Mouse (Mus musculus) layer of hippocampus, adult 9-11 months (tissue): ENCODE data around the gene Baz1b.

Experiments
- DNase-seq: peaks from one replicate; pipeline ENCODE4 v3.0.0; 2022

The Baz1b gene

DNA sequence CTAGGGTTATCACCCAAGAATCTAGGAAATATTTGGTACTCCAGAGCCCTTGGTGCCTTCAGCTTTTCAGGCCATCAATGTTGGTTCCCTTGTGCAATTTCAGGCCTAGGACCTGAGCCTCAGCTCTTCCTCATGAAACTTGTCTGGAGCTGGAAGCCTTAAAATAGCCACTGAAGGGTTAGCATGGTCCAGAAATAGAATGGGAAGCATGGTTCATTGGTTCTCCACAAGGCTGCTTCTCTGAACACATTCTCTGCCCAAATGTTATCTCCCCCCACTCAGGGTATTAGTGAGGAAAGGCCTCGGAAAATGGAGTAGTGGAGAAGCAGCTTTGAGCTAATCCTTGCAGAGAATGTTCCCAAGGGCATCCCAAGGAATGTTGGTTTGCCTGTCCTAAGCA is 54.4 kb downstream of the Baz1b start:
- DNase-seq, result no peak

DNA sequence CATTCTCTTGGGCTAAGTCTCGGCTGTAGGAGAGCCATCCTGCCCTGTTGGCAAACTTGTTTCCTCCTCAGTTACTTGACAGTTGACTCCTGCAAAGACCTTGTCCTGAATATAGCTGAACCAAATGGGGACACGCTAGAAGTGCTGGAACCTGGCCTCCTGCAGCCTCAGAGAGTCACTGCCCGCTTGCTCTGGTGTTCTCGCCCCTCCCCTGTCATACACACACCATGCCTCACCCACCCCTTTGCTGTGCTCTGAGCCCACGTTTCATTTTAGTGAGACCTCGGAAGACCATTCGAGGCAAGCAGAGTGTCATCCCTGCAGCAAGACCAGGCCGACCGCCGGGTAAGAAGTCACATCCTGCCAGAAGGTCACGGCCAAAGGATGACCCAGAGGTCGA is 55.1 kb downstream of the Baz1b start:
- DNase-seq, result no peak

DNA sequence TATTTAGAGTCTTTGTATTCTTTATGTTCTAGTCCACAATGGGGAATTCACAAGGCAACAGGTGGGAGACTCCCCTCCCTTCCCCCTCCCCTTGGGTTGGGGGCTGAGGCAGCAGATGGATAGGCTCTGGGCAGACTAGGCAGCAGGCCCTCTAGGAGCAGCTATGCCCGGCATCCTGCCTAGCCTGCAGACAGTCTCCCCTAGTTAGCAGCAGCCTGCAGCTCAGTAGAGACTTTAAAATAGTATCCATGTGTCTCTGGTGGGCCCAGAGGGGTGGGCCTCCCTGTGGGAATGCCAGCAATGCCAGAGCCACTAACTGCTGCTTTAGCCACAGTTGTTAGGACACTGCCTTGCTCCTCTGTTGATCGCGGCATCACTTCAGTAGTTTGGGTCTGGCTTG is 55.5 kb downstream of the Baz1b start:
- no peak for DNase-seq

DNA sequence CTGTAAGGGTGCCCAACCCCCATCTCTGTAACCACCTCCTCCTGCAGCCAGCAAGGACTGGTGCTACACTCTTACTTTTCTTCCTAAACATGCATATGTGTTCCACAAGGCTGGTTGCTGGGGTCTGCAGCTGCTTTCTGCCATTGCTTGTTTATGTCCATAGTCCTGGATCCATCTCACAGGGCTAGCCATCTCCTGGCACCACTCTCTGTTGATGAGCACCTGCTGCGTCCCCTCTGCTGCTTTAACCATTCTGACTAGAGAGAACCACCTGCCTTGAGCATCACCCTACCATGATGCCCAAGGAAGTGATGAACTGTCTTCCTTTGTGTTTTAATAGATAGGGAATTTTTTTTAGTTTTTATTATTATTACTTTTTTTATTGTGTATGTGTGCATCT is 56.1 kb downstream of the Baz1b start:
- DNase-seq, result no peak

GRCm38 (mm10) chr5:135246531-135246930 is 59.5 kb downstream of the Baz1b start:
- DNase-seq, result no peak

DNA sequence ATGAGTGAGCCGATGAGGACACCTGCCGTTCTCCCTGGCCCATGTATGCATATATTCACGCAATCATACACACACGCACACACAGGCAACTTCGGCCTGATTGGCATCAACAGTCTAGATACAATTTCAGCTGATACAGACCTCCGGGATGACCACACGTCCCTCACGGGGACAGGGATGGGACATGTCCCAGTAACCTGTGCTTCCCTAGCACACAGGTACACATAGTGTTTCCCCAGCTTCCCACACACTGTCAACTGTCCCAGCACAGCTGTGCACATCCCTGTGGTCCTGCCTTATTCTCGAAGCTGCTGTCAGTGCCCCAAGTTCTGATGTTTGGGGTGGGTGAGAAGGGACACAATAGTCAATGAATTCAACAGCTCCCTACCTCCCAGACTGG is 60.3 kb downstream of the Baz1b start:
- no peak for DNase-seq

- DNase-seq, result no peak
Measured at GRCm38 (mm10) chr5:135248956-135249676, 62.1 kb downstream of the Baz1b start.

GRCm38 (mm10) chr5:135250186-135251078 is 63.4 kb downstream of the Baz1b start:
- DNase-seq, result no peak

- DNase-seq, result peak; percentile 77
Measured at GRCm38 (mm10) chr5:135251079-135251454, 64.0 kb downstream of the Baz1b start, which contains the start of gene Fzd9. Gene Fzd9, minus strand, starts transcription at chr5:135251230.

- DNase-seq, result no peak
Measured at GRCm38 (mm10) chr5:135253741-135254401, 66.8 kb downstream of the Baz1b start.

DNA sequence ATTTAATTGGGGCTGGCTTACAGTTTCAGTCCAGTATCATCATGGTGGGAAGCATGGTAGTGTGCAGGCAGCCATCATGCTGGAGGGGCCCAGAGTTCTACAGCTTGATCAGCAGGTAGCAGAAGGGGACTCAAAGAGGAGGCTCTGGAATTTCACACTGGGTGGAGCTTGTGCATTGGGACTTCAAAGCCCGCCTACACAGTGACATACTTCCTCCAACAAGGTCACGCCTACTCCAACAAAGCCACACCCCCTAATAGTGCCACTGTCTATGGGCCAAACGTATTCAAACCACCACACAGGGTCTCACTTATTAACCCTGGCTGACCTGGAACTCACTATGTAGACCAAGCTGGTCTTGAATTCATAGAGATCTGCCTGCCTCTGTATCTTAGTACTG is 69.1 kb downstream of the Baz1b start:
- DNase-seq, result no peak

DNA sequence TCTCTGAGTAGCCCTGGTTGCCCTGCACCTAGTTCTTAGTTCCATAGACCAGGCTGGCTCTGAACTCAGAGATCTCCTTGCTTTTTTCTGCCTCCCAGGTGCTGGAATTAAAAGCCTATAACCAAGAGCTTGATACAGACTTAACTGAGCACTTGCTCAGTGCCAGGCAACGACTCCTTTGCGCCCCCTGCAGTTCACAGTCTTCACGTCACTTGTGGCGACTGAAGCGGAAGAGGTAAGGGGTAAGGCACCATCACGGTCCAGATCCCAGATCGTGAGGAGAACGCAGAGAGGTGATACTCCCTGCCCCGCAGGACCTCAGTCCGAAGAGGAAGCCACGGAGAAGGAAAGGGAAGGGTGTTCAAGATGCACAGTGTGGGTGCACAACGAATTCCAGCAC is 70.5 kb downstream of the Baz1b start:
- no peak for DNase-seq

DNA sequence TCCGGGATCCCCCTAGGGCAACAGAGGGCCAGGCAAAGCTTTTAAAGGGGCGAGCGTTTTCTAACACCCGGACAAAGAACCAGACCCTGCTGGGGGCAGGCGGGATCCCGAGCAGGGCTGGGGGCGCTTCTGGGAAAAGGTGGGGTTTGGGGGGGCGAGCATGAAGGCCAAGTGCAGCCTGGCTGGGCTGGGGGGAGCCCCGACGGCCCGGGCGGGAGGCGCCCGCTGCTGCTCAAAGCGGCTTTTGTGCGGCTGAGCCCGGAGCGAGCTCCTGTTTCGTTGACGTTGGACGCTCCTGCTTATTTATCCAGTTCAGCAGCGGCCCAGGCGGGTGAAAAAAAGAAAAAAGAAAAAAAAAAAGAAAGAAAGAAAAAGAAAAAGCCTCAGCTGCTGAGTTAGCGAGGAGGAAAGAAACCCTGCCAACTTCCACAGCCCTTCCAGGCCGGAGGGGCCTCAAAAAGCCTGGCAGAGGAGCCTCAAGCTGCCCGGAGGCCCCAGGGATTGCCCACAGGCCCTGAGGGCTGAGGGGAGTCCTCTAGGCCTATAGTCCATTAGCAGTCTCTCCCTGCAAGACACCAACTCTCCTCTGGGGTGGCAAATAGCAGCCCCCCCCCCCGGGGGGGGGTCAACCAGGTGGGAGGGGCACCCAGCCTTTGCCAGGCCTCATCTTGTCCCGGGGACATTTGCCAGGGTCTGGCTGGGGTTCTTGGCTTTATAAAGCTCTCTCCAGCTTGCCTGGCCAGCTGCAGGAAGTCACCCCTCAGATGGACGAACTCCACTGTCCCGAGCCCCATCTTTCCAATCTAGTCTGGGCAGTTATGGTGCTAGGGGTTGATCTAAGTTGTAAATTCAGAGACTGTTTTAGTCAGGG is 71.5 kb downstream of the Baz1b start:
- DNase-seq, result peak; percentile 31

DNA sequence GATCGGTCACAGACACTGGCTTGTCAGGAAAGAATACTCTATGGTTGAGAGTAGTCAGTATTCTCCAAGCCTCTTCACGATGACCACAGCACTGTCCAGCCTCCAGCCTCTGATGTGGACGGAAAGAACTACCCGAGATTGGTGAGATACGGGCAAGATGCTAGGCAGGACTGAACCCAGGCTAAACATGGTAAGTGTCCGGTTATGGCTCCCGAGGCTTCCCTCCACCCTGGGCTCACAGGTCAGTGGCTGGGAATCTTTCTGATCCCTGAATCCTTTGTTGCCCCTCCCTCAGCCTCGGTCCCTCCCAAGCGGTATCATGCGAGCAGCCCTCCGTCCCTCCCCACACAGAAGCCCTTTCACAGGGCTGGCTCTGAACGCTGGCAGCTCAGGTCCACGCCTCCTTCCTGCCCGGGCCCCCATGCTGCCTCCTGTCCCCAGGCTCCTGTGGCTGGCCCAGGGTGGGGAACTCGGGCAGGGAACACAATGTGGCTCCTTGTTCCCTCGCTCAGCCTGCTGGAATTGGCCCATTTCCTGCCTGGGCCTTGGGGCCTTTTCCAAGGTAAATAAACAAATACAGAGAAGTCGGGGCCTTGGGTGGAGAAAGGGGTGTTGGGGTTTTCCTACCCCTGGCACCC is 76.9 kb downstream of the Baz1b start:
- peak; percentile 66 for DNase-seq

DNA sequence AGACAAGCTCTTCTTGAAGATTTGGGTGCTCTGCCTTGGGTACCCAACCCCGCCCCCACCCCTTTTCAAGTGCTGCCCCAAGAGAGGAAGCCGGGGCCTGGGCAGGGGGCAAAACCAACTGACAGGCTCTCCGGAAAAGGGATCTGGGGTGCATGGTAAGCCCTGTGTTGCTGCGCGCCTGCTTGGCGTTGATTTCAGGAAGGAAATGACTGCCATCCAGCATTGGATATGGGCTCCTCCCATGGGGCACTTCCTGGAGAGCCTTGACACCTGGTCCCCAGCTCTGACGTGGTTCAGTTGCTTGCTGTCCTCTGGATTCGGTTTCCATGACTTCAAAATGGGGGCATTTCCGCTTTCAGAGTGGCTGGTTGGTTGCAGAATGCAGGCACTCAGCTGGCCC is 77.5 kb downstream of the Baz1b start:
- no peak for DNase-seq

DNA sequence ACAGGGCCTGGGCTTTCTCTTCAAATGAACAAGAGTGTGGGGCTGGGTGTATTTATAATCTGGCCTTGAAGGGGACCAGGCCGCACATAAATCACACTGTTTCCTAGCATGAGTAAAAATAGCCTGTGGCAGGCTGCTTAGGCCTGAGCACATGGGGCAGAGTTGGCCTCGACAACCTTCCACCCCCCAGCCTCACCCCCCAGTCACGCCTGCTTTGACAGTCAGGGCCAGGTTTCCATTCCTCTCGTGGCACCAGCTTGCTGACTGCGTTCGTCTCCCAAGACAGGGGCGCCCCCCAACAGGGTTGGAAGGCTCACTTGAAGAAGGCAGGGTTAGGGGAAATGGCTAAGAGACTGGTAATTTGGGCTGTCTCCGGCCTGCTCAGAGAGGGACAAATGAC is 82.4 kb downstream of the Baz1b start:
- no peak for DNase-seq

GRCm38 (mm10) chr5:135270361-135270760 is 83.3 kb downstream of the Baz1b start:
- no peak for DNase-seq

DNA sequence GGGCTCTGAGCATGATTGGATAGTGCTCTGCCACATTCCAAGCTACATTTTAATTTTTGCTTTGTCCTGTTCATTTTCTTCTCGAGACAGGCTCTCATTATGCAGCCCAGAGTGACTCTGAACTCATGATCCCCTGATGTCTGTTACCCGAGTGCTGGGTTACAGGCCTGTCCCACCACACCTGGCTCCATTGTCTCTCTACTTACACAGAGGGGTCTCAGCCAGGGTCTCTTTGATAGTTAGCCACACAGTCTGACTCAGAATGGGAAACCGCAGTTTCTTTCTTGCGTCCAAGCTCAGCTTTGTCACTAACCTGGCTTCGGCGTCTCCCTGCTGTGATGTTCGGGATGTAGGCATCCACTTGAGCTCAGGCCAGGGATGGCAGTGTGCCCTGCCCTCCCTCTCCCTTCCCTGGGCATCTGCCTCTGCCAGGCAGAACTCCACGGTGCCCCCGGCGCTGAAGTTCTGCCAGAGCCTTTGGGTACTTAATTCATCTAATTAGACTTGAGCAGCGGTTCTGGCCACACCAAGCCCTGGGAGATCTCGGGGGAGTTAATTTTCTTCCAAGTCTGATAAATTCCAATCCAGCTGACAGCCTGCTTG is 84.6 kb downstream of the Baz1b start:
- peak; percentile 65 for DNase-seq

DNA sequence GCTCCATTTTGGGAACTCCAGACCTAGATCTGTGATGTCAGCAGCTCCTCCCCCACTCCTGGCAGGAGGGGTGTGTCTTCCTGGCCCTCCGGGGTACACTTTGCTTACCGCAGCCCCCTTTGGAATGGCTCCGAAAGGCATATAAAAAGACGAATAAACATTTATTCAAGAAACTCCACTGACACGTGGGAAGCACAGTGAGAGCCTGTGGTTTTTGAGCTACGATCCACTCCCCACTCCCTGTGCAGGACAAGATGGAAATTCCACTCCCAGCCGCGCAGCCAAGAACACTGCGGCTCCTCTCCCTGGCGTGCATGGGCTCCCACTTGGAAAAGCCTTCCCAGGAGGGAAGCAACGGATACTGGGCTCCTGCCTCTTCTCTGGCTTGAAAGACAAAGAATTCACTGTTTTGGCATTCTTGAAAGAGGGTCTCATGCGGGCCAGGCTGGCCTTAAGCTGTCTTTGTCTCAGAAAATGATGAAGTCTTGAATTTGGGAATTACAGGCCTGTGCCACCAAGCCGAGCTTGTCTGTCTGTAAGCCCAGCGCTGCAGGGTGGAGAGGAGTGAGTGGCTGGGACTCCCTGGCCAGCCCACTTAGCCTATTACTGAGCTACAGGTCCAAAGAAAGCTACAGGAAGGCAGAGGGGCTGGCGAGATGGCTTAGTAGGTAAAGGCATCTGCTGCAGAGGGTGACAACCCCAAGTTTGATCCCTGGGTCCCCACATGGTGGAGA is 87.8 kb downstream of the Baz1b start:
- DNase-seq, result no peak

- no peak for DNase-seq
Measured at GRCm38 (mm10) chr5:135276597-135276996, 89.5 kb downstream of the Baz1b start.

DNA sequence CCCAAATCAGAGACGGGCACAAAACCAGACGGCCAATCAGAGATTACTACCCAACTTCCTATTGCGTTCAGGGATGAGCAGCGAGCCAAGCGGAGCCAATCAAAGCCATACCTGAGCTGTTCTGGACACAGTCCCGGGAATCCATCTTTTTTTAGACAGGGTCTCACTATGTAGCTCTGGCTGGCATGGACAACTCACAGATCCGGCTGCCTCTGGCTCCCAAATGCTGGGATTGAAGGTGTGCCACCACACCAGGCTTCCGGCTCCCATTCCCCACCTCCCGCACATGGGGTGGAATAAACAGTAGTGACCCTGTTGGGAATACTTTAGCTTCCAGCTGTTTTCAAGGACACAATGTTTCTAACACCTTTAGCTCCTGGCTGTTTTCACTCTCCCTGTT is 93.2 kb downstream of the Baz1b start:
- DNase-seq, result no peak
